Mouse (Mus musculus): ENCODE measurements around the gene Socs3. TPM values are rescaled to one million over a fixed set of nuclear protein-coding genes. Genes with fewer than 3 reads are reported as not detected.

Gene Socs3
- polyA plus RNA-seq (2015; fragmentation: Nextera tagmentation; extraction: Ambion mirVana): 12.7 and 15.0 TPM in 2 replicates

DNA sequence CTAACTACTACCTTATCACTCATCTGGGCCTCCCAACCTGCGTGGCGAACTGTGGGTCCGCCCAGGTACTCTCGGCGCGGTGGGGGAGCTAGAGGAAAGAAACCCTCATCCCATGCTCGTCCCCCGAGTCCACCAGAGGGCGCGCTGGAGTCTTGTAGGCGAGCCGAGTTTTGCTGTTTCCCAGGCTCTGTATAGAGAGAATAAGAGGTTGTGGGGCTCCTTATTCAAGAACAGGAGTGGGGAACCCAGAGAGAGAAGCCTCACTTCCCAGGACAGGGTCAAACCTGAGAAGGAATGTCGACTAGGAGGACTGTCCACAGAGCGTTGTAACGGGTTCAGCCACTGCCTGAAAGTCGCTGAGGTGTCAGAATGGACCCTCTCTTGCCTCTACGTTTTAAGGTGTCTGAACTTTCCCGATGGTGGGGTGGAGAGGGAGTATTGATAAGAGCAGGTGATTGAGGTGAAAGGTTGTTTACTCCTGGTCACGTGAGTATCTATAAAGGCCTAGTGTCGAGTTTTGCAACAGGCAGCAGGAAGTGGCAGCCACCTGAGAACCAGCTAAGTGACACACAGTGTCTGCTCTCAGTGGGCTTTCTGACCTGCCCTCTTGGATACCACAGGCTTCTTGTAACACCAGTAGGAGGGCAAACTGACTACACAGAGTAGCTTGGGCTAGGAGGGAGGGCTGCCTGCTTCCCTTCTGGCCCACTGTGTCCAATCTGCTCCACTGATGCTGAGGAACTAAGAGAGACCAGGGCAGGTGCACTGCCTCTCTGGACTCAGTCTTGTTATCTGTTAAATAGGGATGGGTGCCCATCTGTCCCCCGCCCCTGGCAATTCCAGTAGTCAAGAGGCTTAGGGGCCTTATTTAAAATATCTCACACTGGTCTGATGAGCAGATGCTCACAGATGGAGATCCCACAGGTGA, at the start of gene Socs3:
TSS of gene Socs3 (minus strand) at position 103 of the 928 bp plus-strand sequence.
- peak; percentile 43 for ATAC-seq (ENCODE audit: insufficient number of reproducible peaks, insufficient read depth, low FRiP score, low TSS enrichment, low read depth)
- Histone ChIP-seq H3K4me2 (peak within 1 kb of the TSS; percentile 97), H3K36me3 (peaks cover 11% of the 10 kb centered on the region; the same call in 1 of the 2 replicates), H3K27me3 (peaks cover 20% of the 10 kb centered on the region), H3K4me3 (peak within 1 kb of the TSS; percentile 74), H3K27ac (peak within 1 kb of the TSS; percentile 97), H3K4me1 (peaks cover 50% of the 10 kb centered on the region), H3K9me3 (no peaks in the 10 kb centered on the region), H3K9ac (peak within 1 kb of the TSS; percentile 90)
- WGBS: 9% methylated on average over 21 of the region's 21 CpGs

DNA sequence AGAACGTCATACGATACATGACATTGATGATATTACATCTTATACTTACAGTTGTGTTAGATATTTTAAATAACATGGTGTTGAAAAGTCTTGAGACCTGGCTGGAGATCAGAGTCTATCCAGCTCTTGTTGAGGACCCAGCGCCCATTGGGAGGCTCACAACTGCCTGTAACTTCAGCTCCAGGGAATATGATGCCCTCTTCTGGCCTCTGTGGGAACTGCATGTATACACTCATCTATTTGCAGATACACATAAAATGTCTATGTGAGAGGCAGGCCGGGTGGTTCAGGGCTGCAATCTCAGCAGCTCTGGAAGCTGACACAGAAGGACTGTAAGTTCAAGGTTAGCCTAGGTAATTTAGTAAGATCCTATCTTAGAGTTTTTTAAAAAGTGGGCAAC, 48.5 kb upstream of the Socs3 start:
- H3K36me3 ChIP-seq: peaks cover 62% of the 10 kb centered on the region
- no peak overlapping the region for H3K9ac ChIP-seq
- 94% methylated on average over 4 of the region's 4 CpGs for WGBS

DNA sequence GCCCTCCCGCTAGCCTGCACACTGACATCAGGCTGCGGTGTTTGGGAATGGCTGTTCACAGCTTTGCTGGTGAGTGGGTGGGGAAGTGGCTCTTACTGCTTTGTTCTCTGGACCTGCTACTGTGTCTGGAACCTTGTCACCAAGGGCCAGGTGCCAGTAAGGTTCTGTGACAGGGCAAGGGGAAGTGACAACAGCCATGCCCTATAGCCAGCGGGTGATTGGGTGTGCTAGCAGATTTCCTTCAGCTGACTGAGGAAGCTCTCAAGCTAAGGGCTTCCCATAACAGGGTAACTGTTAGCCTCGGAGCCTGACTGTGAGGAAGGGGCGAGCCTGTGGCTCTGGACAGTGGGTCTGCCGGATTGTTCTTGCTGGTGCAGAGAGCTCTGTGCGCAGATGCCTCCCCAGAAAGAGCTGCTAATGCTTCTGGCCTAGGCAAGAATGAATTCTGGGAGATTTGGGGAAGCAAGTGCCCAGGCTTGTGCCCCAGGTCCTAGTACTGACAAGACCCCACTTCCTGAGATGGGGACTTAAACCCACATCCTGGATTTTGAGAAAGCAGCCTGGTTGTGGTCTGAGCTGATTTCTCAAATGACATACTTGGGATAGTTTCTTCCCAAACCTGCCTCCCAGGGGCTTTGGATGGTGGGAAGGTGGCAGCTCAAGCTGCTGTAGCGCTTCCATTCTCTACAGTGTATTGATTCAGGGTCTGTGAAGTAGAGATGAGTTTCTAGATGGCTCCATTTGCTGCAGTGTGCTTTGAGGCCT, 45.7 kb upstream of the Socs3 start:
- Histone ChIP-seq H3K36me3 (peaks cover 61% of the 10 kb centered on the region), H3K4me1 (peaks cover 12% of the 10 kb centered on the region), H3K9ac (0 out of 2 replicates have a peak overlapping the region, but pooled peaks have one; percentile 27), H3K4me3 (no peak overlapping the region), H3K9me3 (no peaks in the 10 kb centered on the region), H3K4me2 (no peak overlapping the region), H3K27ac (0 out of 2 replicates have a peak overlapping the region, but pooled peaks have one; percentile 48), H3K27me3 (no peaks in the 10 kb centered on the region)
- no peak for ATAC-seq (ENCODE audit: insufficient number of reproducible peaks, insufficient read depth, low FRiP score, low TSS enrichment, low read depth)
- WGBS: 91% methylated on average over 8 of the region's 8 CpGs

More for the DNA sequence above, 48.5 kb upstream of the Socs3 start:
- Histone ChIP-seq H3K4me1 (peaks cover 11% of the 10 kb centered on the region), H3K9me3 (no peaks in the 10 kb centered on the region), H3K4me2 (no peak overlapping the region), H3K27ac (no peak overlapping the region), H3K4me3 (no peak overlapping the region), H3K27me3 (no peaks in the 10 kb centered on the region)
- no peak for ATAC-seq (ENCODE audit: insufficient number of reproducible peaks, insufficient read depth, low FRiP score, low TSS enrichment, low read depth)

DNA sequence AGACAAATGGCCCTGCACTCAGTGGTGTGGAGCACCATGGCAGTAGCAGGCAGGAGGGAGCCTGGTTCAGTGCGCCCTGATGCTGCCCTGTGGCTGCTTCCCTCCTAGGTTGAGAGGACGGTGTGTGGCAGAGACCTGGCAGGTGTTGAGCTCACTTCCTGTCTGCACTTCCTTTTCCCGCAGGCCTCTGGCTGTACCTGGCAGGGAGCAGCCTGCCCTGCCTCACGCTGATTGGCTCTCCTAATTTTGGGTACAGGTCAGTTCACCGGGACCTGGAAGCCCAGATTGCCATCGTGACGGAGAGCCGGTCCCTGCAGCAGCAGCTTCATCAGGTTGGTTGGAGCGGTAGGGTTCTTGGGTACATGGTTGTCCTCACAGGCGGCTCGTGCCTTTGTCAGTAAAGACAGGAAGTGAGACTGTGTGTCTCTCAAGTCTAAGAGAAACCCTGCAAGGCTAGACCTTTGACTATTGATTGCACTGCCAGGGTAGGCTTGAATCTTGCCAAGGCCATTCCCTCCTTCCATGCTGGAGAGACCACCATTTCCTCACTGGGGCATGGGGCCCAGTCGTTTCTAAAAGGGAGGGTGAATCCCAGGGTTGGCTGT, 44.6 kb upstream of the Socs3 start:
- Histone ChIP-seq H3K36me3 (peaks cover 59% of the 10 kb centered on the region), H3K27me3 (no peaks in the 10 kb centered on the region), H3K4me3 (no peak overlapping the region), H3K4me1 (peaks cover 23% of the 10 kb centered on the region), H3K9me3 (no peaks in the 10 kb centered on the region), H3K4me2 (no peak overlapping the region), H3K27ac (no peak overlapping the region), H3K9ac (no peak overlapping the region)
- WGBS: 84% methylated on average over 12 of the region's 12 CpGs
- no peak for ATAC-seq (ENCODE audit: insufficient number of reproducible peaks, insufficient read depth, low FRiP score, low TSS enrichment, low read depth)

DNA sequence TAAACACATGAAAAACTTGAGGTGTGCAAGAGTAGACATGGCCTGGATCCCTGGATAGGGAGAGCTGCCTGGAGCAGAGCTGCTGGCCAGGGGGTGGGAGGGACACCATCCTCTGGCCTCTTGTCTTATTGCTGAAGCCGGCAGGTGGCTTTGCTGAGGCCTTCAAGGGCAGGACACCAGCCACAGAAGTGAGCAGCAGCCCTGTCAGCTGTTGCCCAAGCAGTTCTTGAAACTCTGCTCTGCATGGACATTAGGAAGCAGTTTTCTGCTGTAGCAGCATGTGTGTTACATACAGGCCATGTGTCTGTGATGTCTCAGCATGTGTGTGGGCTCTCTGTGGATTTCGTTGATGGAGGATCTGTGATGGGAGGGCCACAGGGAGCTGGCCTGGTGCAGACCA, 43.5 kb upstream of the Socs3 start:
- peak overlapping the region; percentile 16; the same call in 1 of the 2 replicates for H3K9ac ChIP-seq
- no peaks in the 10 kb centered on the region for H3K9me3 ChIP-seq
- H3K4me1 ChIP-seq: peaks cover 34% of the 10 kb centered on the region
- H3K27me3 ChIP-seq: no peaks in the 10 kb centered on the region
- WGBS: 67% methylated on average over 2 of the region's 2 CpGs
- H3K27ac ChIP-seq: no peak overlapping the region
- no peak for ATAC-seq (ENCODE audit: insufficient number of reproducible peaks, insufficient read depth, low FRiP score, low TSS enrichment, low read depth)
- no peak overlapping the region for H3K4me2 ChIP-seq
- H3K4me3 ChIP-seq: no peak overlapping the region
- H3K36me3 ChIP-seq: peaks cover 62% of the 10 kb centered on the region

DNA sequence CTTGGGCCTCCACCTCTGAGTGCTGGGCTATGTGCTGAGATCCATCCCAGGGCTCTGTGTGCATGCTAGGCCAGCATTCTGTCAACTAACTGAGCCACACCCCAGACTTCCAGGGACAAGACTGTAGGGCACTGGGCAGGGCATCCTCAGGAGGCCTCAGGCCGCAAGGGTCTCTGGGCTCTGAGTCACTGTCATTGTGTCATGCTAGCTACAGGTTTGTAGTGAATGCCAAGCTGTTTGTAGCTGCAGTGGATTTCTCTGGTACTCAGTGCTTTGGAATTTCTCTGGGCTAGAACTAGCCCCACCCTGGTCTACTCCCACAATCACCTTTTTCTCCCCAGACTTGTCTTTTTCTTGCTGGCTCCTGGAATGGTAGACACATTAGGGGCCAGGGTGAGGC, 42.7 kb upstream of the Socs3 start:
- Histone ChIP-seq H3K9ac (peak overlapping the region; percentile 1; the same call in 1 of the 2 replicates), H3K4me3 (no peak overlapping the region), H3K36me3 (peaks cover 55% of the 10 kb centered on the region), H3K27me3 (no peaks in the 10 kb centered on the region), H3K4me2 (no peak overlapping the region), H3K27ac (no peak overlapping the region), H3K9me3 (no peaks in the 10 kb centered on the region), H3K4me1 (peaks cover 41% of the 10 kb centered on the region)
- no peak for ATAC-seq (ENCODE audit: insufficient number of reproducible peaks, insufficient read depth, low FRiP score, low TSS enrichment, low read depth)
- 93% methylated on average over 1 of the region's 1 CpGs for WGBS

DNA sequence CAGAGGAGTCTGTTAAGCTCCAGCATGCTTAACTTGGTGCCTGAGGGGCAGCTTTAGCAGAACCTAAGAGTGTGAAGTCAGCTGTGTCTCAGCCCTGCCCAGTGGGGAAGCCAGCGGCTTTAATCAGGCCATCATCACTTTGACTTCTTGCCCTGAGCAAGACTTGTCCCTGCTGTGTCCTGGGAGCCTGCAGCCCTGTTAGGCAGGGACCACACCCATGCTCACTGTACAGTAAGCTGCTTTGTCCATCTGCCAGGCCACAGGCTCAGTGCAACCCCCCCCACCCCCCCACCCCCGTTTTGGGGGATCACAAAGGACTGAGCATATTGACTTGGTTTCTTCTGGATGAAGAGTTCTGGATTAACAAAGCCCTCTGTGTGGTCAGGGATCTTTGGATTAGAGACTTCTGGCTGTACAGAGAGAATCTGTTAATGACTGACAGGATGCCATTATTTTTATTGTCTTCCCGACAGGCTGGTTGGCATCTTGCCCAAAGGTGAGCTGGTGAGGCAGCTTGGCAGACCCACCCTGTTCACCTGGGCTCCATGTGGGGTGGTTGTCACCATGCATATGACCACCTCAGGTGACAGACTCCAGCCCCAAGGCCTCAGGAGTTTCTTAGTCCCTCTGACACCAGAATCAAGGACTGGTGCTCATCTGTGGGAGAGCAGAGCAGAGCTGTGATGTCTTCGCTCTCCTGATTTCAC, 40.2 kb upstream of the Socs3 start:
- WGBS: 48% methylated on average over 4 of the region's 4 CpGs
- H3K4me2 ChIP-seq: no peak overlapping the region
- no peak overlapping the region for H3K4me3 ChIP-seq
- no peak overlapping the region for H3K27ac ChIP-seq
- H3K9me3 ChIP-seq: no peaks in the 10 kb centered on the region
- H3K36me3 ChIP-seq: peaks cover 63% of the 10 kb centered on the region
- peaks cover 34% of the 10 kb centered on the region for H3K4me1 ChIP-seq
- ATAC-seq (ENCODE audit: insufficient number of reproducible peaks, insufficient read depth, low FRiP score, low TSS enrichment, low read depth): no peak
- no peaks in the 10 kb centered on the region for H3K27me3 ChIP-seq
- H3K9ac ChIP-seq: peak overlapping the region; percentile 55; the same call in 1 of the 2 replicates

DNA sequence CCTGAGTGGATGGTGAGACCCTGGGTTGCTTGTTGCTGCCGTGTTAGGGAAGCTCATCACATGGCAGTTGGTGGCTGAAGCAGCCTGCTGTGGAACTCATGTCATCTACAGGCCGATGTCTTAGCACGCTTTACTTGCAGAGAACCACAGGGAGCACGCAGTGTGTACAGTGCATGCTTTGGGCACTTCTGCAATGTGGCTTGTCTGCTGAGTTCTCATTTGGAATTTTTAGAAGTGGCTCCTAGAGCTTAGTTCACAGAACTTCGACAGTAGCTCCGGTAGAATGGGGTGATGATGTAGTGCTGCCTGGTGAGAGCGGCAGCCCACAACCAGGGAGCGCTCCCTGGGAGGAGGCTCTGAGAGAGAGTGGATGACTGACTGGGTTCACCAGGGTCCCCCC, 39.0 kb upstream of the Socs3 start:
- Histone ChIP-seq H3K4me2 (no peak overlapping the region), H3K4me1 (peaks cover 35% of the 10 kb centered on the region), H3K27ac (no peak overlapping the region), H3K27me3 (no peaks in the 10 kb centered on the region), H3K4me3 (no peak overlapping the region), H3K9ac (peak overlapping the region; percentile 55), H3K9me3 (no peaks in the 10 kb centered on the region), H3K36me3 (peaks cover 63% of the 10 kb centered on the region)
- 79% methylated on average over 8 of the region's 8 CpGs for whole genome bisulfite sequencing
- no peak for ATAC-seq (ENCODE audit: insufficient number of reproducible peaks, insufficient read depth, low FRiP score, low TSS enrichment, low read depth)

DNA sequence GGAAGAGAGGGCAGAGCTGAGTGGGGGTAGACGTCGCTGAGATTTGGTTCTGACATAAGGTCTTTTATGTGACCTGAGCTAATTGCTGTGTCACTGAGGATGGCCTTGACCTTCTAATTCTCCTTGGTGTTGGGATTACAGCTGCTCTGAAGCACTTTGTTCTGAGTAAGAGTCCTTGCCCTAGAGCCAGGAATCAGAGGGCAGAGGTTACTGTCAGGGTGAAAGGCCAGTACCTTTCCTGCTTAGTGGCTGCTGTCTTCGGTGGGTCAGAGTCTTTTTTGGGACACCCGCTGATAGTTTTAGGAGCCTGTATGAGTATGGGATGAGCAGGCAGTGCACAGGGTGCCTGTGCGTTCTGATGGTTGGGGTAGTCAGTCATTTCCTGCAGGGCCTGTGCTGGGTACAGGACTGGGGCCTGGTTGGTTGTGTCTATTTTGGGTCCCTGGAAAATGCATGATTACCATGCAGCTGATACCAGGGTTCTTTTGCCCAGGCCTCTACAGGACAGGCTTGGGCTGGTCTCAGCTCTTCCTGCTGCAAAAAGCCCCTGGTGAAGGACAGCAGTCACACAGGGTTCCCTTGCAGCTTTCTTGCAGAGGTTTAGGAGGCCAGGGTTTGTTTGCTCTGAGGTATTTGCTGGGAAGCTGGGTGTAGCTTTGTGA, 38.4 kb upstream of the Socs3 start:
- Histone ChIP-seq H3K9ac (0 out of 2 replicates have a peak overlapping the region, but pooled peaks have one; percentile 44), H3K4me2 (no peak overlapping the region), H3K36me3 (peaks cover 65% of the 10 kb centered on the region), H3K4me3 (no peak overlapping the region), H3K27ac (no peak overlapping the region; the same call in 1 of the 2 replicates), H3K9me3 (no peaks in the 10 kb centered on the region), H3K27me3 (no peaks in the 10 kb centered on the region), H3K4me1 (peaks cover 41% of the 10 kb centered on the region)
- no peak for ATAC-seq (ENCODE audit: insufficient number of reproducible peaks, insufficient read depth, low FRiP score, low TSS enrichment, low read depth)
- 34% methylated on average over 5 of the region's 5 CpGs for WGBS

DNA sequence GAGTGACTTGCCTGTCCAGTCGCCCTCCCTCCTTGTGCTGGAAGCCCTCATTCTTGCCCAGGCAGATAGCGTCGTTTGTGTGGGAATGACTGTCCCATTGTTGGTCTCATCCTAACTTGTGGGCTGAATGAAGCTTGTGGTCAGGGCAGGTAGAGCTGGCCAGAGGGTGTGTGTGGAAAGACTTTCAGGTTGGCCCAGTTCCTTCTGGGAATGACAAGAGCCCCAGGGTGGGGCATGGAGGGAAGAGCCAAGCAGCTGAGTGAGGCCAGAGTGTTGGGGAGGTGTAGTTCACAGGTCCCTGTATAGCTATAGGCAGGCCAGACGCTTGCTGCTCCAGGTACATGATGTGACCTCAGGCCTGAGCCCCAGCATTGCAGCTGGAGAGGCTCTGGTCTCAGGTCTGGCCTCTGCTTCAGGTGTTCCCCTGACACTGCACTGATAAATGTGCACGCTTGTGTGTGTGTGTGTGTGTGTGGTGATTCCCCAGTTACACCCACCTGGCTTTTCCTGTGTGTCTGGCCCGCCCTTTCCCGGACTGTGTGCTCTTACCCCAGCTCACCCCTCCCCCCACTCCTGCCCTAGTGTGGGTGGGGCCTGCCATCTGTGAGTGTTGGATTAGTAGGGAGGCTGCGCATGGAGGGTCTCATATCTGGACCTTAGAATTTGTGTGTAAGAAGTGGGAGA, 37.8 kb upstream of the Socs3 start:
- Histone ChIP-seq H3K4me3 (no peak overlapping the region), H3K36me3 (peaks cover 70% of the 10 kb centered on the region), H3K4me2 (no peak overlapping the region), H3K9me3 (no peaks in the 10 kb centered on the region), H3K27ac (no peak overlapping the region), H3K4me1 (peaks cover 41% of the 10 kb centered on the region), H3K9ac (peak overlapping the region; percentile 44; the same call in 1 of the 2 replicates), H3K27me3 (no peaks in the 10 kb centered on the region)
- 61% methylated on average over 8 of the region's 8 CpGs for WGBS
- no peak for ATAC-seq (ENCODE audit: insufficient number of reproducible peaks, insufficient read depth, low FRiP score, low TSS enrichment, low read depth)
